Comparison of ENCODE assay signal across 9 mouse cellular contexts in the genomic region with DNA sequence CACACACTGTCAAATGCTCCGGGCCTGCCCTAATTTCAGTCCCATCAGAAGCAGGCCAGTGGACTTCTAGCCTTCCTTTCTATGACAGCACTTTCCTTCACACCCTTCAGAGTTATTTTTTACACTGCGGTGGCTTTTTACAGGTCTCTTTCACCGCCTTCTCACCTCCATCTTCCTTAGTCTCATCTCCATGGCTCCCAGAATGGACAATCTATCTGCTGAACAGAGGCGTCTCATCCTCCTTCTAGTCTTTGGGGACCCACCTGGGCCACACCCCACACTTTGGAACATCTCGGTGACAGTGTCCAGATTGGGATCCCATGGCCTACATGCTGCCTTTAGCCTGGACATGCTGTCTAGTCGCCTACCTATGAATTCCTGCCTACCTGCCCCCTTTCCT. TPM values are rescaled to one million over a fixed set of nuclear protein-coding genes. Genes with fewer than 3 reads are reported as not detected.
DNase-seq lines count a peak whose midpoint lies in the region; ATAC-seq and TF ChIP-seq lines count a peak whose summit lies in the region.
"Had no signal": no experiment of that assay in that cellular context is flagged by ENCODE, and none has a peak within 500 bp of the region (broad histone marks: within the 10 kb centered on the region; RNA-seq: fewer than 3 reads in every experiment).

No protein-coding gene starts in this region.

- 76% methylated on average over 6 of the region's 6 CpGs for WGBS in liver, adult 2 months
- WGBS in intestine, embryonic 16.5 days: 67% methylated on average over 6 of the region's 6 CpGs
- 73% methylated on average over 6 of the region's 6 CpGs for WGBS in neural tube, embryonic 12.5 days

- H3K4me3 ChIP-seq in liver, adult 2 months (ENCODE audit: insufficient read depth, low read depth, low read length): peak overlapping the region; percentile 36
- H3K4me3 ChIP-seq in embryonic fibroblast, embryonic 13.5 days (ENCODE audit: insufficient read depth, low read length): 0 out of 2 replicates have a peak overlapping the region, but pooled peaks have one; percentile 0
- H3K4me3 ChIP-seq in intestine, embryonic 16.5 days (ENCODE audit: low read length): peak overlapping the region; percentile 38
- no peak overlapping the region for H3K4me3 ChIP-seq in neural tube, embryonic 12.5 days
- H3K4me3 ChIP-seq: erythroblast, embryonic 14.5 days had no signal

- no peak for TF ChIP-seq POLR2A in liver, adult 2 months (IDR thresholded peaks at IDR 0.05; ENCODE audit: extremely low read depth, insufficient read depth, low read length)
- TF ChIP-seq POLR2A in embryonic fibroblast, embryonic 13.5 days (IDR thresholded peaks at IDR 0.05; ENCODE audit: low read depth, low read length): no peak

- no peaks in the 10 kb centered on the region for H3K9me3 ChIP-seq in intestine, embryonic 16.5 days (ENCODE audit: control insufficient read depth, low read length)
- no peaks in the 10 kb centered on the region for H3K9me3 ChIP-seq in neural tube, embryonic 12.5 days

- H3K79me2 ChIP-seq in liver, adult 2 months (ENCODE audit: control insufficient read depth, insufficient read depth, low read length): no peaks in the 10 kb centered on the region

- H3K4me1 ChIP-seq in liver, adult 2 months (ENCODE audit: control insufficient read depth, insufficient read depth, low read length): no peaks in the 10 kb centered on the region
- peaks cover 11% of the 10 kb centered on the region for H3K4me1 ChIP-seq in embryonic fibroblast, embryonic 13.5 days (ENCODE audit: control insufficient read depth, insufficient read depth, low read length)
- peaks cover 17% of the 10 kb centered on the region for H3K4me1 ChIP-seq in intestine, embryonic 16.5 days (ENCODE audit: control insufficient read depth, insufficient read depth, low read length)
- H3K4me1 ChIP-seq in neural tube, embryonic 12.5 days: peaks cover 3% of the 10 kb centered on the region; the same call in 1 of the 2 replicates

- H3K4me2 ChIP-seq in intestine, embryonic 16.5 days (ENCODE audit: low read depth, low read length): peak overlapping the region; percentile 64
- peak overlapping the region; percentile 48 for H3K4me2 ChIP-seq in neural tube, embryonic 12.5 days (replicated peaks)

- TF ChIP-seq CTCF in liver, adult 2 months (IDR thresholded peaks at IDR 0.05; ENCODE audit: low read depth, low read length): no peak
- no peak for TF ChIP-seq CTCF in embryonic fibroblast, embryonic 13.5 days (IDR thresholded peaks at IDR 0.05; ENCODE audit: borderline replicate concordance, insufficient read depth, low read length)

- peak overlapping the region; percentile 15 for H3K9ac ChIP-seq in liver, adult 2 months (ENCODE audit: low read depth, low read length)
- peak overlapping the region; percentile 70 for H3K9ac ChIP-seq in intestine, embryonic 16.5 days (ENCODE audit: low read depth, low read length)
- H3K9ac ChIP-seq in neural tube, embryonic 12.5 days: no peak overlapping the region

- H3K27me3 ChIP-seq in liver, adult 2 months (ENCODE audit: control insufficient read depth, insufficient read depth, low read length): no peaks in the 10 kb centered on the region
- no peaks in the 10 kb centered on the region for H3K27me3 ChIP-seq in intestine, embryonic 16.5 days (replicated peaks; ENCODE audit: control insufficient read depth, insufficient read depth, low read length)
- H3K27me3 ChIP-seq in neural tube, embryonic 12.5 days (replicated peaks): peaks cover 4% of the 10 kb centered on the region; the same call in 1 of the 2 replicates

- no peaks in the 10 kb centered on the region for H3K36me3 ChIP-seq in liver, adult 2 months (ENCODE audit: control insufficient read depth, insufficient read depth, low read length)
- no peaks in the 10 kb centered on the region for H3K36me3 ChIP-seq in intestine, embryonic 16.5 days (ENCODE audit: control insufficient read depth, insufficient read depth, low read length)
- no peaks in the 10 kb centered on the region for H3K36me3 ChIP-seq in neural tube, embryonic 12.5 days

- ATAC-seq in intestine, embryonic 16.5 days: no peak
- no peak for ATAC-seq in neural tube, embryonic 12.5 days (ENCODE audit: low FRiP score, low read depth)

- DNase-seq in liver, adult 2 months (ENCODE audit: extremely low read depth, low read depth, low spot score): no peak
- no peak for DNase-seq in liver
- DNase-seq in c-Kit-positive CD71-positive TER-119-positive erythroid progenitor cells, embryonic 14.5 days (ENCODE audit: low spot score): no peak
- no peak for DNase-seq in adipocyte (ENCODE audit: low spot score)
- no peak for DNase-seq in adrenal gland, postnatal 14 days

- no peak overlapping the region for H3K27ac ChIP-seq in liver, adult 2 months (replicated peaks; ENCODE audit: insufficient read depth, low read depth, low read length)
- no peak overlapping the region for H3K27ac ChIP-seq in embryonic fibroblast, embryonic 13.5 days (ENCODE audit: insufficient read depth, low read length)
- no peak overlapping the region for H3K27ac ChIP-seq in intestine, embryonic 16.5 days (ENCODE audit: low read length)
- no peak overlapping the region for H3K27ac ChIP-seq in neural tube, embryonic 12.5 days

RNA-seq across cellular contexts. Expression of gene Traf1, which starts 0.6 kb away (rescaled TPM):
- total RNA-seq in liver, adult 2 months (2014; rRNA removed): 0.55 and 1.2 TPM in 2 replicates
- polyA plus RNA-seq in liver, adult 2 months (2012; rRNA removed): 0.75 and 1.2 TPM in 2 replicates
- 2.0 and 2.3 TPM in 2 replicates for polyA plus RNA-seq in embryonic fibroblast, embryonic 13.5 days (2011; ENCODE audit: insufficient read length, low read depth, missing spikeins)
- 2.9 and 3.5 TPM in 2 replicates for polyA plus RNA-seq in intestine, embryonic 16.5 days (2015; fragmentation: Nextera tagmentation; extraction: Ambion mirVana)
- polyA plus RNA-seq in neural tube, embryonic 12.5 days (2016; fragmentation: Nextera tagmentation; extraction: Ambion mirVana): 0.53 and 0.80 TPM in 2 replicates
- 4.2 and 7.1 TPM in 2 replicates for total RNA-seq in adrenal gland, postnatal 14 days (2021)
- polyA plus RNA-seq: erythroblast, embryonic 14.5 days had no signal

RNA-seq across cellular contexts. Expression of gene Phf19, which starts 47.1 kb away (rescaled TPM):
- total RNA-seq in liver, adult 2 months (2014; rRNA removed): 0.20 and 0.55 TPM in 2 replicates
- 0.21 and 0.61 TPM in 2 replicates for polyA plus RNA-seq in liver, adult 2 months (2012; rRNA removed)
- 5.9 and 7.6 TPM in 2 replicates for polyA plus RNA-seq in embryonic fibroblast, embryonic 13.5 days (2011; ENCODE audit: insufficient read length, low read depth, missing spikeins)
- polyA plus RNA-seq in intestine, embryonic 16.5 days (2015; fragmentation: Nextera tagmentation; extraction: Ambion mirVana): 6.0 and 6.7 TPM in 2 replicates
- polyA plus RNA-seq in neural tube, embryonic 12.5 days (2016; fragmentation: Nextera tagmentation; extraction: Ambion mirVana): 1.1 and 1.3 TPM in 2 replicates
- 4.3 and 5.0 TPM in 2 replicates for total RNA-seq in adrenal gland, postnatal 14 days (2021)
